Mouse (Mus musculus): ENCODE data around the gene Krtap19-5. TPM values are rescaled to one million over a fixed set of nuclear protein-coding genes. Genes with fewer than 3 reads are reported as not detected.

Gene Krtap19-5
- polyA plus RNA-seq (2015; fragmentation: Nextera tagmentation; extraction: Ambion mirVana) = not detected in 2 replicates

GRCm38 (mm10) chr16:88896357-88896756 is at the start of gene Krtap19-5:
TSS of gene Krtap19-5 (minus strand) at chr16:88896457.
- no peak within 1 kb of the TSS for H3K9ac ChIP-seq
- ATAC-seq (ENCODE audit: insufficient number of reproducible peaks, insufficient read depth, low FRiP score, low TSS enrichment, low read depth) = no peak
- no peaks in the 10 kb centered on the region for H3K9me3 ChIP-seq
- H3K4me3 ChIP-seq = no peak within 1 kb of the TSS
- H3K4me1 ChIP-seq = no peaks in the 10 kb centered on the region
- WGBS = 90% methylated on average over 6 of the region's 6 CpGs
- no peaks in the 10 kb centered on the region for H3K27me3 ChIP-seq
- H3K27ac ChIP-seq = no peak within 1 kb of the TSS
- H3K4me2 ChIP-seq = no peak within 1 kb of the TSS
- no peaks in the 10 kb centered on the region for H3K36me3 ChIP-seq

GRCm38 (mm10) chr16:88941106-88941505 is 44.8 kb upstream of the Krtap19-5 start:
- Histone ChIP-seq H3K4me1 (no peaks in the 10 kb centered on the region), H3K27me3 (no peaks in the 10 kb centered on the region), H3K4me2 (no peak overlapping the region), H3K36me3 (no peaks in the 10 kb centered on the region), H3K9ac (no peak overlapping the region), H3K27ac (no peak overlapping the region), H3K4me3 (no peak overlapping the region), H3K9me3 (no peaks in the 10 kb centered on the region)
- ATAC-seq (ENCODE audit: insufficient number of reproducible peaks, insufficient read depth, low FRiP score, low TSS enrichment, low read depth) = no peak
- WGBS = 81% methylated on average over 6 of the region's 6 CpGs

- no peak overlapping the region for H3K27ac ChIP-seq
- no peaks in the 10 kb centered on the region for H3K36me3 ChIP-seq
- no peaks in the 10 kb centered on the region for H3K27me3 ChIP-seq
- H3K4me2 ChIP-seq = no peak overlapping the region
- H3K9me3 ChIP-seq = no peaks in the 10 kb centered on the region
- no peak for ATAC-seq (ENCODE audit: insufficient number of reproducible peaks, insufficient read depth, low FRiP score, low TSS enrichment, low read depth)
- 76% methylated on average over 7 of the region's 7 CpGs for WGBS
- H3K4me1 ChIP-seq = no peaks in the 10 kb centered on the region
- H3K9ac ChIP-seq = no peak overlapping the region
- H3K4me3 ChIP-seq = no peak overlapping the region
Observed at GRCm38 (mm10) chr16:88938252-88938651, 42.0 kb upstream of the Krtap19-5 start.

GRCm38 (mm10) chr16:88932165-88932564 is 35.9 kb upstream of the Krtap19-5 start, which contains the start of gene Krtap19-9b:
TSS of gene Krtap19-9b (minus strand) at chr16:88932265.
- Histone ChIP-seq H3K36me3 (no peaks in the 10 kb centered on the region), H3K9me3 (no peaks in the 10 kb centered on the region), H3K9ac (no peak within 1 kb of the TSS), H3K27ac (no peak within 1 kb of the TSS), H3K4me1 (no peaks in the 10 kb centered on the region), H3K4me3 (no peak within 1 kb of the TSS), H3K27me3 (no peaks in the 10 kb centered on the region), H3K4me2 (no peak within 1 kb of the TSS)
- 84% methylated on average over 3 of the region's 3 CpGs for WGBS
- ATAC-seq (ENCODE audit: insufficient number of reproducible peaks, insufficient read depth, low FRiP score, low TSS enrichment, low read depth) = no peak

- ATAC-seq (ENCODE audit: insufficient number of reproducible peaks, insufficient read depth, low FRiP score, low TSS enrichment, low read depth) = no peak
- WGBS = 81% methylated on average over 6 of the region's 6 CpGs
- Histone ChIP-seq H3K4me3 (no peak overlapping the region), H3K36me3 (no peaks in the 10 kb centered on the region), H3K4me1 (no peaks in the 10 kb centered on the region), H3K9me3 (no peaks in the 10 kb centered on the region), H3K27ac (no peak overlapping the region), H3K9ac (no peak overlapping the region), H3K4me2 (no peak overlapping the region), H3K27me3 (no peaks in the 10 kb centered on the region)
Observed at GRCm38 (mm10) chr16:88886870-88887269, 9.4 kb downstream of the Krtap19-5 start.

- Histone ChIP-seq H3K4me3 (no peak within 1 kb of the TSS), H3K36me3 (no peaks in the 10 kb centered on the region), H3K9ac (no peak within 1 kb of the TSS), H3K4me1 (no peaks in the 10 kb centered on the region), H3K9me3 (no peaks in the 10 kb centered on the region), H3K4me2 (no peak within 1 kb of the TSS), H3K27me3 (no peaks in the 10 kb centered on the region), H3K27ac (no peak within 1 kb of the TSS)
- 82% methylated on average over 5 of the region's 5 CpGs for WGBS
- no peak for ATAC-seq (ENCODE audit: insufficient number of reproducible peaks, insufficient read depth, low FRiP score, low TSS enrichment, low read depth)
Observed at GRCm38 (mm10) chr16:88884989-88885388, 11.3 kb downstream of the Krtap19-5 start, which contains the start of gene Krtap19-4. TSS of gene Krtap19-4 (minus strand) at chr16:88885089.

- no peaks in the 10 kb centered on the region for H3K27me3 ChIP-seq
- H3K4me1 ChIP-seq = no peaks in the 10 kb centered on the region
- H3K4me2 ChIP-seq = no peak within 1 kb of the TSS
- ATAC-seq (ENCODE audit: insufficient number of reproducible peaks, insufficient read depth, low FRiP score, low TSS enrichment, low read depth) = no peak
- H3K9ac ChIP-seq = no peak within 1 kb of the TSS
- no peaks in the 10 kb centered on the region for H3K9me3 ChIP-seq
- WGBS = 91% methylated on average over 2 of the region's 2 CpGs
- no peak within 1 kb of the TSS for H3K4me3 ChIP-seq
- H3K36me3 ChIP-seq = no peaks in the 10 kb centered on the region
- H3K27ac ChIP-seq = no peak within 1 kb of the TSS
Observed at GRCm38 (mm10) chr16:88877938-88878337, 18.3 kb downstream of the Krtap19-5 start, which contains the start of gene Krtap19-3. TSS of gene Krtap19-3 (minus strand) at chr16:88878038.

- H3K27ac ChIP-seq = no peak within 1 kb of the TSS
- no peak within 1 kb of the TSS for H3K9ac ChIP-seq
- H3K36me3 ChIP-seq = no peaks in the 10 kb centered on the region
- H3K4me2 ChIP-seq = no peak within 1 kb of the TSS
- ATAC-seq (ENCODE audit: insufficient number of reproducible peaks, insufficient read depth, low FRiP score, low TSS enrichment, low read depth) = no peak
- WGBS = 93% methylated on average over 3 of the region's 3 CpGs
- no peaks in the 10 kb centered on the region for H3K27me3 ChIP-seq
- H3K4me1 ChIP-seq = no peaks in the 10 kb centered on the region
- no peak within 1 kb of the TSS for H3K4me3 ChIP-seq
- H3K9me3 ChIP-seq = no peaks in the 10 kb centered on the region
Observed at GRCm38 (mm10) chr16:88874169-88874568, 22.1 kb downstream of the Krtap19-5 start, which contains the start of gene Krtap19-2. TSS of gene Krtap19-2 (minus strand) at chr16:88874269.

- no peaks in the 10 kb centered on the region for H3K27me3 ChIP-seq
- no peaks in the 10 kb centered on the region for H3K36me3 ChIP-seq
- H3K4me2 ChIP-seq = no peak within 1 kb of the TSS
- no peak within 1 kb of the TSS for H3K4me3 ChIP-seq
- ATAC-seq (ENCODE audit: insufficient number of reproducible peaks, insufficient read depth, low FRiP score, low TSS enrichment, low read depth) = no peak
- H3K9ac ChIP-seq = no peak within 1 kb of the TSS
- H3K4me1 ChIP-seq = no peaks in the 10 kb centered on the region
- H3K27ac ChIP-seq = no peak within 1 kb of the TSS
- 84% methylated on average over 6 of the region's 6 CpGs for WGBS
- no peaks in the 10 kb centered on the region for H3K9me3 ChIP-seq
Observed at GRCm38 (mm10) chr16:88869311-88869710, 26.9 kb downstream of the Krtap19-5 start, which contains the start of gene Krtap19-1. TSS of gene Krtap19-1 (minus strand) at chr16:88869411.

GRCm38 (mm10) chr16:88864887-88865407 is 31.3 kb downstream of the Krtap19-5 start:
- no peaks in the 10 kb centered on the region for H3K27me3 ChIP-seq
- WGBS = 88% methylated on average over 4 of the region's 4 CpGs
- H3K4me1 ChIP-seq = no peaks in the 10 kb centered on the region
- no peaks in the 10 kb centered on the region for H3K9me3 ChIP-seq
- no peak overlapping the region for H3K9ac ChIP-seq
- ATAC-seq (ENCODE audit: insufficient number of reproducible peaks, insufficient read depth, low FRiP score, low TSS enrichment, low read depth) = no peak
- no peak overlapping the region for H3K4me2 ChIP-seq
- H3K4me3 ChIP-seq = no peak overlapping the region
- H3K27ac ChIP-seq = no peak overlapping the region
- H3K36me3 ChIP-seq = no peaks in the 10 kb centered on the region

GRCm38 (mm10) chr16:88851450-88851849 is 44.8 kb downstream of the Krtap19-5 start:
- H3K27ac ChIP-seq = no peak overlapping the region
- no peaks in the 10 kb centered on the region for H3K27me3 ChIP-seq
- H3K4me2 ChIP-seq = no peak overlapping the region
- no peak overlapping the region for H3K4me3 ChIP-seq
- WGBS = 11% methylated on average over 5 of the region's 5 CpGs
- no peak overlapping the region for H3K9ac ChIP-seq
- H3K36me3 ChIP-seq = no peaks in the 10 kb centered on the region
- ATAC-seq (ENCODE audit: insufficient number of reproducible peaks, insufficient read depth, low FRiP score, low TSS enrichment, low read depth) = no peak
- no peaks in the 10 kb centered on the region for H3K4me1 ChIP-seq
- H3K9me3 ChIP-seq = no peaks in the 10 kb centered on the region

- H3K9me3 ChIP-seq = no peaks in the 10 kb centered on the region
- no peaks in the 10 kb centered on the region for H3K27me3 ChIP-seq
- H3K27ac ChIP-seq = no peak overlapping the region
- H3K9ac ChIP-seq = no peak overlapping the region
- H3K4me3 ChIP-seq = no peak overlapping the region
- no peak overlapping the region for H3K4me2 ChIP-seq
- H3K36me3 ChIP-seq = no peaks in the 10 kb centered on the region
- 85% methylated on average over 4 of the region's 4 CpGs for WGBS
- H3K4me1 ChIP-seq = no peaks in the 10 kb centered on the region
- ATAC-seq (ENCODE audit: insufficient number of reproducible peaks, insufficient read depth, low FRiP score, low TSS enrichment, low read depth) = no peak
Observed at GRCm38 (mm10) chr16:88848558-88848957, 47.7 kb downstream of the Krtap19-5 start.
